Mouse (Mus musculus) spleen, postnatal 4 days (tissue): ENCODE measurements around the gene Gpsm3.

Experiments used
- DNase-seq, 2 experiments: peaks; one replicate each; pipeline ENCODE4 v3.0.0; 2022; ENCODE audit warnings: low spot score in 2 of 2

The Gpsm3 gene

DNA sequence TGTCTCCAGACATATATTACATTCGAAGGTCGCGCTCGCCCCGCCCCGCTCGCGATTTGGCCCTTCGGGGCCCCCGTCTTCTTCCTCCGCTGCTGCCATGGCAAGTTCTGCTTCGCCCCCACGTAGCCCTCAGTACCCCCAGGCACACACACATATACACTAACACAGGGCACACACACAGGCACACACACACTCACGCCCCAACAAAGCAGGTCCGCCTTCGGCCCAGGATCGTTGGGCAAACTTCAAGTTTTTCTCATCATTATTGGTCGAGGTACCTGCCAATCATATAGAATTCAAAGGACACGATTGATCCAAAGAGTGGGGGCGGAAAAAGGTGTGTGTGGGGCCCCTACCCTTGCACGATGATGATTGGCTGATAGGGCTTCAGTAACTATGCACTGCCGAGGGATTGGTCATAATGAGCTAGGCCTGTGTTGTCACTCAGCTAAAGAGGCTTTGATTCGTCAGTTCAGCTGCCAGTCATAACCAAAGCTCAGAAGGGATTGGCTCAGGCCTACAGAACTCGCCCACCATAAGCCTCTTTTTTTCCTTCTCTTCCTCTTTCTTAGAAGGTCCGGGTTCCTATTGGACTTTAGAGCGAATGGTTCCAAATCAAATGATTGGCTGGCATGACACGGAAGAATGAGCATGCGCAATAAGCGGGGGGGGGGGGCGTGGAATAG, 13.9 kb downstream of the Gpsm3 start, which contains the start of gene Rnf5:
Gene Rnf5 (minus strand): TSS at position 316 of the 686 bp plus-strand sequence.
- peak; percentile 97 to 98 for DNase-seq

- peak; percentile 97 to 98 for DNase-seq
These were observed 14.5 kb downstream of the Gpsm3 start, which contains the start of gene Agpat1 for GRCm38 (mm10) chr17:34604061-34604508. Agpat1 (plus strand) TSS chr17:34604262.

- peak in 1 of 2 experiments; percentile 26 for DNase-seq
These were observed 15.1 kb downstream of the Gpsm3 start for GRCm38 (mm10) chr17:34604511-34605237.

DNA sequence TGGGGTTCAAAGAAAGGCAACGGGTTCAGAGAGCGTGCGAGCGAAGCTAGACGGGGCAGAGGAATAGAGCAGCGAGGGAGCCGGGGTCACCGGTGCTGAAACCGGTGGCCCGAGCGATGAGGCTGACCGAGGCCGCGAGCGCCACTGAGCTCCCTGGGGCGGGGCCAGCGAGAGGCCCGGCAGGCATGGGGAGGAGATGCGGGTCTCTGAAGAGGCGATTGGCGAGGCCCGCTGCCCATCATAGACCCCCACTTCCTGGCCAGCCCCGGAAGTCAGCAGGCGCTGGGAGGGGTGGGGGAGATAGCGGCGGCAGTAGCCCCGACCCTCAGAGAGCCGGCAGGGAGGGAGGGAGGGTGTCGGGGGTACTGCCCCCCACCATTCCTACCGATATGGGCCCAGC, 16.0 kb downstream of the Gpsm3 start:
- peak; percentile 93 to 95 for DNase-seq

GRCm38 (mm10) chr17:34606186-34607039, 16.8 kb downstream of the Gpsm3 start:
- no peak for DNase-seq

GRCm38 (mm10) chr17:34607997-34608396, 18.4 kb downstream of the Gpsm3 start:
- no peak for DNase-seq

- no peak for DNase-seq
These were observed 21.4 kb downstream of the Gpsm3 start for GRCm38 (mm10) chr17:34611050-34611449.

DNA sequence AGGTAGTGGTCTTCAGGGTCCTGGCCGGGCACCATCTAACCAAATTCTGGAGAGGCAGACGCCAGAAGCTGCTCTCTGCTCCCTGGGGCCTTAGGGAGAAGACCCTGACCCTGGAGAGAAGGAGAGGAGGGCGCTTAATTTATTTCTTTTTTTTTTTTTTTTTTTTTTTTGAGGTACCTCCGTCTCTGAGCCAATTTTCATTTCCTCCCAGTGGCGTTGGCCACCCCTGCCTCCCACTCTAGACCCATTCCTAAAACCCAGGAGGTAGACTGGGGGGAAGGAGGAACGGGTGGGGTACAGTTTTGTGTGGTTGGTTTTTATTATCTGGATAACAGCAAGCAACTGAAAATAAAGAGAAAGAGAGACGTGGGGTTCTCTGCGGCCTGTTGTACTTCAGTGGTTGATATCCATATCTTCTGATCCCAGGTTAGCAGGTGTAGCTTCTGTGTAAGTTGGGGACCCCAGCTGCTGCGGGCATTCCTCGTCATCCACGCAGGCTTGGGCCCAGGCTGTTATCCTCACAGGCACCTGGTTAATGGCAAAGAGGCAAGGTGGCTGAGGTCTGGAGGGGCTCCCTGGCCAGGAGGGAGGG, 23.5 kb downstream of the Gpsm3 start:
- DNase-seq: no peak

GRCm38 (mm10) chr17:34613830-34614229, 24.2 kb downstream of the Gpsm3 start:
- no peak for DNase-seq

DNA sequence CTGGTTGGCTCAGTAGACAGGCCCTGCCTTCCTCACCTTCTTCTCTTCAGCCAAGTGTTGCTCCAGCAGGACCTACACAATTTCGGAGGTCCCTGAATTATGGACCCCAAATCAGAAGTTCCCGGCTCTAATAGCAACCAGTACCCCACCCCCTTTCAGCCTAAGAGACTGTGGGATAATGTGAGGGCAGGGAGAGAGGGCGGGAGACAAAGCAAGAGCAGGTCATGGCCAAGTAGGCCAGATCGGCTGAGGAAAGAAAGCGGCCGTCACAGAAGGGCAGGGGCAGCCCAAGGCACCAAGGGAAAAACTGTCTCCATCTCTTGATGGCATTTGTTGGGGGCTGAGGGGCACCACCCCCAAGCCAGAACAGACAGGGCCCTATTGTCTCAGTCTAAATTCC, 26.3 kb downstream of the Gpsm3 start, which contains the start of gene Egfl8:
Gene Egfl8 (minus strand): TSS at position 101 of the 400 bp plus-strand sequence.
- no peak for DNase-seq

GRCm38 (mm10) chr17:34618999-34619398, 29.4 kb downstream of the Gpsm3 start:
- DNase-seq: peak; percentile 79 to 91

DNA sequence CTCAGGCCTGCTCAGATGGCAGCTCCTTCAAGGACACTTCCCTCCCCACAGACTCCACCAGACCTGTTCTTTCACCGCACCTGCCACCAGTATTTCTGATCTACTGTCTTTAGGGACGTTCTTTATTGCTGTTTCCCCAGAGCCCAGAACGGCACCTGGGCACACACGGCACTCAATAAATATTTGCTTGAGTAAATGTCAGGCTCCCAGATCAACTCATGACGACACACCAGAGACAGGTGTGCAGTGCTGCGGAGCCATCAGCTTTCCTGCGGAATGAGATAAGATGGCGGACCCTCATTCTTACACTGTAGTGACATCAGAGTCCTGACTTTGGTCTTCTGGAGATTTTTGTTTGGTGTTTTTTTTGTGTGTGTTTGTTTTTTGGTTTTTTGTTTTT, 31.4 kb downstream of the Gpsm3 start:
- no peak for DNase-seq

DNA sequence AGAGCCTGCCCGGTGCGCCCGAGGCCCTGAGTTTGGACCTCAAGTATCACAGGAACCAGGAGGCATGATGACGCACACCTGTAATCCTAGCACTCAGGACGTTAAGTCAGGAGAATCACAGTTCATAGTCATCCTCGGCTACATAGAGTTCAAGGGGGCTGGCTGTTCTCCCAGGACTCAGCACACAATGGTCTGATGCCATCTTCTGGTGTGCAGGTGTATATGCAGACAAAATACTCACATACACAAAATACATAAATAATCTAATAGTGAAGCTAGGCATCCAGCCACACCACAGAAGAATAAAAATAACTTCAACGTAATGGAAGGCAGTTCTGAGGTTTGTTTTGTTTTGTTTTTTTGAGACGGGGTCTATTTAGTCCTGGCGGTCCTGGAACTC, 33.6 kb downstream of the Gpsm3 start:
- DNase-seq: no peak

GRCm38 (mm10) chr17:34624981-34625380, 35.4 kb downstream of the Gpsm3 start:
- no peak for DNase-seq

DNA sequence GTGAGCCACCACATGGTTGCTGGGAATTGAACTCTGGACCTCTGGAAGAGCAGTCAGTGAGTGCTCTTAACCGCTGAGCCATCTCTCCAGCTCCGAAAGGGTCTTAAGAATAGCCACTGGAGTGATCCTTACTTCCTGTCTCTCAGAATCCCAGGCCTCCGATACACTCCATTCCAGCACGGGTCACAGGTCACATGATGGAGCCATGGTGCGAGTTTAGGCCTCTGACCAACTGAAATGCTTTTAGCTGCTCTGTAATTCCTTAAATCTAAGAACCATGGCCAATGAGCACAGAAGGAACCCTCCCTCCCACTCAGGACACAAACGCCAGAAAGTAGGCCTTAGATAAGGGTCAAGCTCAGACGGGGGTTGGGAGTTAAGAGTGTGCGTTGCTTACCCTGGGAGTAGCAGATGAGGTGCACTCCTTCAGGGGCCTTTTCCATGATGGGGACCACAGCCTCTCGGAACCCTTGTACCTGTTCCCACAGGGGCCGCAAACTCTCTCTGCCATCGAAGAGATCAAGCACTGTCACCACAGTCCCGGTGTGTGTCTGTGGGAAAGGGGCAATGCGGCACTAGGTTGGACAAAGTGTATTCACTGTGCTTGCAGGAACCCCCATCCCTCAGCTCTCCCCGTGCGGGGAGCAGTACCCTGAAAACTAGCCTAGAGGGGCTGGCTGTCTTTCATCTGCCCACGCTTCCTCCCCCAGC, 36.6 kb downstream of the Gpsm3 start:
- no peak for DNase-seq

- peak in 1 of 2 experiments; percentile 34 for DNase-seq
These were observed 37.1 kb downstream of the Gpsm3 start for GRCm38 (mm10) chr17:34626773-34627092.

DNA sequence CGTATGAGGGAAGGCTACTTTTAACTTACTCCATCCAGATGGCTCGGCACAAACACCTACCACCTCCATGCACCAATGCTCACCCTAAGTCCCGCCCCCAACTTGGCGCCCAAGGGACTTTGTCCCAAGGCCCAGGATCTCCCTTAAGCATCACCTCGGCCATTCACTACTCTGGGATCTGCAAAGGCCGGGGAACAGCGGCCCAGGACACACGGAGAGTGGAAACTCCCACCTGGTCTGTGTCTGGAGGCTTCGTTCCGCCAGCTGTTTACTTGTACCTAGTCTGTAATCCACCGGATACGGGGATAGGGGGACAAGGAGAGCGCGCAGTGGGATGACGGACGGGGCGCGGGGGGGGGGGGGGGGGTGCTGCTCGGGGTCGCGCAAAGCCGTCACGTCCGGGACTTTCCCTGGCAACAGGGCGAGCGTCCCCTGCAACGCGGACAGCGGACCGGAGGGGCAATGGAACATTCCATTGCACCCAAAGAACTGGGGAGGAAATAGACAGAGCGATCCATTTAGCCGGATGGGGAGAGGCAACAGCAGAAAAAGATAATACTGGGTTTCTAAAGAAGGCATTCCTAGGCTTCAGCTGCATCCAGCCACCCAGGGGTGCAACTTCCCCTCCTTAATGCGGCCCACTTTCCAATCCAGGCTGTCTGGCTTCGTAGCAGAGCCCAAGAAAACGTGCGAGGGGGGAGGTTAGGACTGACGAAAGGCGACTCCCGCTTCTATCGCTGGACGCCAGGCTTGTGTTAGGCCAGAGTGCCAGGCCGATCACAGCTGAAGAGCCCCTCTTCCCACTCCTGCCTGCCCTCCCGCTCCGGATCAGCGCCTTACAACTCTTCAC, 37.7 kb downstream of the Gpsm3 start:
- DNase-seq: peak; percentile 68 to 75

- peak in 1 of 2 experiments; percentile 75 for DNase-seq
These were observed 38.5 kb downstream of the Gpsm3 start, which contains the start of gene Ppt2 for GRCm38 (mm10) chr17:34627943-34628643. Ppt2 (minus strand) TSS chr17:34628510.

- no peak for DNase-seq
These were observed 39.0 kb downstream of the Gpsm3 start for GRCm38 (mm10) chr17:34628644-34628967.
